Mouse (Mus musculus): ENCODE results near the gene Polq. TPM values are rescaled to one million over a fixed set of nuclear protein-coding genes. Genes with fewer than 3 reads are reported as not detected.

The Polq gene
- total and polyA plus RNA-seq, 2 experiments from 2014 or later, result 1.3 to 3.4 TPM

DNA sequence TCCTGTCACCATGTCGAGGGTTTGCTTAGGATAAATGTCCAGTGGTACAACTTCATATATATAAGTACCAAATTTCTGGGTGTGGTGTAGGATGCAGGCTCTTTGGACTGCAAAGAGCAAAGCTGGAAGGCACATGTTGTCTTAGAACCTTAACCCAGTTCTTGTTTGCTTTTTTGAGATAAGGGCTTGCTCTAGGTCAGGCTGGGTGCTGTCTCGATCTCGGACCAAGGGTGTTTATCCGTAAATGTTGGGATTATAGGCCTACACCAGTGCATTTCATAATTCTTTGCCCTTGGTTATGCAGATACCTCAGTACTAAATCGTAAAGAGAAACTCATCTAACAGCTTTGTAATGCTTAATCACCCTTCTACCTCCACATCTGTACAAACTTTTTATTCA is 750 bp downstream of the Polq start:
- H3K27me3 ChIP-seq (ENCODE audit: insufficient read depth, low read length), result no peaks in the 10 kb centered on the region
- no peak for TF ChIP-seq CTCF (IDR thresholded peaks at IDR 0.05; ENCODE audit: low read depth)
- H3K4me1 ChIP-seq (ENCODE audit: insufficient read depth), result peaks cover 6% of the 10 kb centered on the region; the same call in 1 of the 2 replicates
- H3K9ac ChIP-seq, result 0 out of 2 replicates have a peak overlapping the region, but pooled peaks have one; percentile 47
- DNase-seq (no peak), ATAC-seq (no peak)
- 67% methylated on average over 5 of the region's 5 CpGs for WGBS
- peak overlapping the region; percentile 97 for H3K4me2 ChIP-seq (ENCODE audit: low read depth)
- H3K9me3 ChIP-seq (ENCODE audit: low read length), result no peaks in the 10 kb centered on the region
- no peaks in the 10 kb centered on the region for H3K36me3 ChIP-seq (ENCODE audit: insufficient read depth)
- peak overlapping the region; percentile 59 for H3K4me3 ChIP-seq (ENCODE audit: low read depth, low read length)
- H3K27ac ChIP-seq (ENCODE audit: low read depth, low read length), result no peak overlapping the region

DNA sequence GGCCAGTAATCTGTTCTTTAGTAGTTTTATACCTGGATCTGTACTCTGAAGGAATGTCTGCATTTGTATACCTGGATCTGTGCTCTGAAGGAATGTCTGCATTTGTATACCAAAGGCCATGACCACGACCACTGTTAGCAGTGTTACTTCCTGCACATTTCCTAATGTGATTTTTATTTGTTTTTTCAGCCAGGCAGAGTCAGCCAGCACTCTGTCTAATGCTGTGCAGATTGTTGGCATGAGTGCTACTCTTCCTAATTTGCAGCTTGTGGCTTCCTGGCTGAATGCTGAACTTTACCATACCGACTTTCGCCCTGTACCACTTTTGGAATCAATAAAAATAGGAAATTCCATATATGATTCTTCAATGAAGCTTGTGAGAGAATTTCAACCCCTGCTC is 16.0 kb downstream of the Polq start:
- Histone ChIP-seq H3K4me3 (ENCODE audit: low read depth, low read length) (no peak overlapping the region), H3K27me3 (ENCODE audit: insufficient read depth, low read length) (no peaks in the 10 kb centered on the region), H3K9me3 (ENCODE audit: low read length) (no peaks in the 10 kb centered on the region), H3K27ac (ENCODE audit: low read depth, low read length) (no peak overlapping the region), H3K4me2 (ENCODE audit: low read depth) (no peak overlapping the region), H3K4me1 (ENCODE audit: insufficient read depth) (no peaks in the 10 kb centered on the region), H3K9ac (no peak overlapping the region), H3K36me3 (ENCODE audit: insufficient read depth) (no peaks in the 10 kb centered on the region)
- ATAC-seq (no peak), DNase-seq (no peak)
- 80% methylated on average over 3 of the region's 3 CpGs for WGBS
- no peak for TF ChIP-seq CTCF (IDR thresholded peaks at IDR 0.05; ENCODE audit: low read depth)

DNA sequence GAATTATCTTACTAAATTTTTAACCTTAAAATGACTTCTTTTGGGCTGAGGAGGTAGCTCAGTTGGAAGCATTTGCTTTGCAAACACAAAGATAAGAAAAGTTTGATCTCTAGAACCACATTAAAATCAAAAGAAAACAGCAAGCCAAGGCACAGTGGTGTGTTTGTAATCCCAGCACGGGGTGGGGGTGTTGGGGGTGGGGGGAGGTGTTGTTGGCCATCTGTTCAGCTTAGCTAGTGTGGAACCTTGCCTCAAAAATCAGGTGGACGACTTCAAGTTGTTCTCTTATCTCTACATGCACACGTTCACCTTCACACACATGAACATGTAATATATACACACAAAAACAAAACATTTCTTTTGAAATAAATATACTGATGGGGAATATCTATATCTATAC is 20.4 kb downstream of the Polq start:
- no peaks in the 10 kb centered on the region for H3K4me1 ChIP-seq (ENCODE audit: insufficient read depth)

DNA sequence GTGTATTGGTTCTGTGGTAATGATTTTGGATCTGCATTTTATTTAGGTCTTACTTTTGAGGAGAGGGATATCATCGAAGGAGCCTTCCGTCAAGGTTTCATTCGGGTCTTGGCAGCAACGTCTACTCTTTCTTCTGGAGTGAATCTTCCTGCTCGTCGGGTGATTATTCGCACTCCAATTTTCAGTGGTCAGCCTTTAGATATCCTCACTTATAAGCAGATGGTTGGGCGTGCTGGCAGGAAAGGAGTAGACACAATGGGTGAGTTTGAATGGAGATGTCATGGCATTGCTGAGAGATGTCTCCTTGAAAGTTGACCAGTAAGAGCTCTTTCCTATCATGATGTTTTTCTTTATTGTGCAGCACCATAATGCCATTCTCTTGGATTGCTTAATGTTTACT is 23.2 kb downstream of the Polq start:
- H3K9ac ChIP-seq, result no peak overlapping the region
- no peaks in the 10 kb centered on the region for H3K4me1 ChIP-seq (ENCODE audit: insufficient read depth)
- TF ChIP-seq CTCF (IDR thresholded peaks at IDR 0.05; ENCODE audit: low read depth), result no peak
- H3K27me3 ChIP-seq (ENCODE audit: insufficient read depth, low read length), result no peaks in the 10 kb centered on the region
- no peak overlapping the region for H3K27ac ChIP-seq (ENCODE audit: low read depth, low read length)
- H3K9me3 ChIP-seq (ENCODE audit: low read length), result no peaks in the 10 kb centered on the region
- no peak for DNase-seq
- no peak overlapping the region for H3K4me3 ChIP-seq (ENCODE audit: low read depth, low read length)
- WGBS, result 96% methylated on average over 8 of the region's 8 CpGs
- H3K4me2 ChIP-seq (ENCODE audit: low read depth), result no peak overlapping the region
- H3K36me3 ChIP-seq (ENCODE audit: insufficient read depth), result peaks cover 2% of the 10 kb centered on the region; the same call in 1 of the 2 replicates
- no peak for ATAC-seq

More for the DNA sequence above, 20.4 kb downstream of the Polq start:
- TF ChIP-seq CTCF (IDR thresholded peaks at IDR 0.05; ENCODE audit: low read depth), result no peak
- Histone ChIP-seq H3K9me3 (ENCODE audit: low read length) (no peaks in the 10 kb centered on the region), H3K4me3 (ENCODE audit: low read depth, low read length) (no peak overlapping the region), H3K4me2 (ENCODE audit: low read depth) (no peak overlapping the region), H3K27ac (ENCODE audit: low read depth, low read length) (no peak overlapping the region), H3K9ac (no peak overlapping the region), H3K27me3 (ENCODE audit: insufficient read depth, low read length) (no peaks in the 10 kb centered on the region), H3K36me3 (ENCODE audit: insufficient read depth) (peaks cover 2% of the 10 kb centered on the region; the same call in 1 of the 2 replicates)
- DNase-seq (no peak), ATAC-seq (no peak)
- WGBS, result 76% methylated on average over 3 of the region's 3 CpGs

DNA sequence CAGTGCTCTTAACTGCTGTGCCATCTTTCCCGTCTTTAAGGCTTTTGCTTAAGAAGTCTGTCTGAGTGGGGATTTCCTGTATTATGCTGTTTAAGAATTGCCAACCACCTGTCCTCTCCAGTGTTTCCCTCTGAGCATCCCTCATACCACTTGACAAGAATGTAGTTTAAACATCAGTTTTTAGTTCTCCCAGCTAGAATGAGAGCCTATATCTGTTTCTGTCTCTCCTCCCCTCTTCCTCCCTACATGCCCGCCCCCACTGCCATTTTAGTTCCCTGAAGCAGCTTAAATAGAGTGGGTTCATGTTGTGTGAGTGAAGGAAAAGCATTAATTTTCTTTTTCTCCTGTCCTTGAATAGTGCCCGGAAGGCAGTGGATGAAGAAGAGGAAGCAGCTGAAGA is 48.0 kb downstream of the Polq start:
- TF ChIP-seq CTCF (IDR thresholded peaks at IDR 0.05; ENCODE audit: low read depth), result no peak
- Histone ChIP-seq H3K27me3 (ENCODE audit: insufficient read depth, low read length) (no peaks in the 10 kb centered on the region), H3K9ac (no peak overlapping the region), H3K27ac (ENCODE audit: low read depth, low read length) (no peak overlapping the region), H3K4me1 (ENCODE audit: insufficient read depth) (no peaks in the 10 kb centered on the region), H3K4me3 (ENCODE audit: low read depth, low read length) (no peak overlapping the region), H3K36me3 (ENCODE audit: insufficient read depth) (peaks cover 20% of the 10 kb centered on the region), H3K4me2 (ENCODE audit: low read depth) (no peak overlapping the region), H3K9me3 (ENCODE audit: low read length) (no peaks in the 10 kb centered on the region)
- ATAC-seq (no peak), DNase-seq (no peak)
- WGBS, result 90% methylated on average over 3 of the region's 3 CpGs

DNA sequence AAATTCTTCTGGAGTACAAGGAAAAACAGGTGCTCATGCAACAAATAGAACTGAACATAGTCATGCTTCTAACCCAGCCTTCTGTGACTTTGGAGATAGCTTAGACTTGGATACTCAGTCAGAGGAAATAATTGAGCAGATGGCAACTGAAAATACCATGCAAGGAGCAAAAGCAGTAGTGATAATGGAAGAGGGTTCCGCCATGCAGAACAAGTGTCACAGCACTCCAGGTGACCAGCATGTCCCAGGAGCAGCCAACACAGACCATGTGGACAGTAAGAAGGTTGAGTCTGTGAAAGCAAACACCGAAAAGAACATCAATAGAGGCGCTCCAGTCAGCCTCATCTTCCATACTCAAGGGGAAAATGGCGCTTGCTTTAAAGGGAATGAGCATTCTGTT is 49.7 kb downstream of the Polq start:
- 97% methylated on average over 4 of the region's 4 CpGs for WGBS
- TF ChIP-seq CTCF (IDR thresholded peaks at IDR 0.05; ENCODE audit: low read depth), result no peak

DNA sequence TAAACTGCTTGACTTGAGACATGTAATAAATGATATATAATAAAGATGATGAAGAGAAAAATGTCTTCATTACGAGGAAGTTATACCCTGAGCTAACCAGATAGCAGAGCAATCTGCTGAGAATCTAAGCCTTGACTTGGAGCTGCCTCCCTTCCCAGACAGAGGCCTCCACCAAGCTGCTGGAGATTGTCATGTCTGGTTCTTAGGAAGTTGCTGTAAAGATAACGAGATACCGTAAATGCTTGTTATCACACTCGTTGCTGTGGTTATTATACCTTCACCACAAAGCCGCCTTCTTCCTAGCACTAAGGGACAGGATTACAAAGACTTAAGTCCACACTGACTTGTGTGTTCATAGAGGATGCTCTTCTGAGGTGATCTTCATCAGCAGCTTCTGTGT is 60.8 kb downstream of the Polq start:
- no peak for TF ChIP-seq CTCF (IDR thresholded peaks at IDR 0.05; ENCODE audit: low read depth)
- Histone ChIP-seq H3K9me3 (ENCODE audit: low read length) (no peaks in the 10 kb centered on the region), H3K27me3 (ENCODE audit: insufficient read depth, low read length) (no peaks in the 10 kb centered on the region), H3K4me2 (ENCODE audit: low read depth) (no peak overlapping the region), H3K36me3 (ENCODE audit: insufficient read depth) (no peaks in the 10 kb centered on the region), H3K4me1 (ENCODE audit: insufficient read depth) (no peaks in the 10 kb centered on the region), H3K27ac (ENCODE audit: low read depth, low read length) (no peak overlapping the region), H3K4me3 (ENCODE audit: low read depth, low read length) (no peak overlapping the region), H3K9ac (no peak overlapping the region)
- DNase-seq (no peak), ATAC-seq (no peak)
- WGBS, result 81% methylated on average over 5 of the region's 5 CpGs

More for the DNA sequence above, 49.7 kb downstream of the Polq start:
- DNase-seq (no peak), ATAC-seq (no peak)
- Histone ChIP-seq H3K36me3 (ENCODE audit: insufficient read depth) (peaks cover 20% of the 10 kb centered on the region), H3K4me1 (ENCODE audit: insufficient read depth) (no peaks in the 10 kb centered on the region), H3K9ac (no peak overlapping the region), H3K4me3 (ENCODE audit: low read depth, low read length) (no peak overlapping the region), H3K4me2 (ENCODE audit: low read depth) (no peak overlapping the region), H3K27ac (ENCODE audit: low read depth, low read length) (no peak overlapping the region), H3K27me3 (ENCODE audit: insufficient read depth, low read length) (no peaks in the 10 kb centered on the region), H3K9me3 (ENCODE audit: low read length) (no peaks in the 10 kb centered on the region)

DNA sequence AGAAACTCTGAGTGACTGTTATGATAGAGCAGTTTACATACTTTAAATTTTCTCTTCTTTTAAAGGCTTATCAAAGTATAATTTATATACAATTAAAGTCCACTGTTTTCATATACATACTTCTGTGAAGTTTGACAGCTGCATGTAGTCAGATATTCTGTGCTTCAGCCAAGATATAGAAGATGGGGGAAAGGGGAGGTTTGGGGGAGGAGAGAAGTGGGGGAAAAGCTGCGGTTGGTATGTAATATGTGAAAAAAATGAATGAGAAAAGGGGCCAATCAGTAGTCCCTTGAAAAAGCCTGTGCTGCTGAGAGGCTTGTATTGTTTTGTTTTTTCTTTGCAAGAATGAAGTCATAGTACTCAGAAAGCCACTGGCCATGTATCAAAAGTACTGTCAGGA is 78.1 kb downstream of the Polq start:
- Histone ChIP-seq H3K36me3 (ENCODE audit: insufficient read depth) (peaks cover 10% of the 10 kb centered on the region), H3K4me1 (ENCODE audit: insufficient read depth) (no peaks in the 10 kb centered on the region), H3K27me3 (ENCODE audit: insufficient read depth, low read length) (no peaks in the 10 kb centered on the region), H3K4me2 (ENCODE audit: low read depth) (no peak overlapping the region), H3K9ac (no peak overlapping the region), H3K4me3 (ENCODE audit: low read depth, low read length) (no peak overlapping the region), H3K27ac (ENCODE audit: low read depth, low read length) (no peak overlapping the region), H3K9me3 (ENCODE audit: low read length) (no peaks in the 10 kb centered on the region)
- no peak for DNase-seq
- 61% methylated on average over 1 of the region's 1 CpGs for WGBS
- TF ChIP-seq CTCF (IDR thresholded peaks at IDR 0.05; ENCODE audit: low read depth), result no peak
- ATAC-seq, result no peak

Data from forebrain, postnatal 0 days (tissue).